Mouse (Mus musculus): ENCODE data around the gene Cwc27.

- no peak for TF ChIP-seq MYOG (IDR thresholded peaks at IDR 0.05; ENCODE audit: control insufficient read depth, extremely low read depth, insufficient read length)
- no peak for TF ChIP-seq USF1 (IDR thresholded peaks at IDR 0.05; ENCODE audit: low read depth)
- TF ChIP-seq CTCF (IDR thresholded peaks at IDR 0.05; ENCODE audit: control insufficient read depth, insufficient read depth, insufficient read length), result no peak
- no peak for TF ChIP-seq MAX (IDR thresholded peaks at IDR 0.05)
- no peak for TF ChIP-seq CEBPB (IDR thresholded peaks at IDR 0.05; ENCODE audit: low read depth)
- no peak for TF ChIP-seq MYOD1 (IDR thresholded peaks at IDR 0.05; ENCODE audit: control insufficient read depth, insufficient read length, low read depth)
These were observed 15.9 kb upstream of the Cwc27 start for GRCm38 (mm10) chr13:104832811-104833210.

All from C2C12 (cell line).